Mouse (Mus musculus) layer of hippocampus, adult 9-11 months (tissue): ENCODE measurements at regions not wholly inside any gene's neighbourhood (a gene's known extent, or its start where the extent isn't known, plus 50 kb on each side); places are given as distances from the start of the nearest gene placed in this dataset.
A peak's percentile ranks its signal among the peaks of the same experiment; 100 is the strongest.

ENCODE experiments used
- DNase-seq: peaks from one replicate; pipeline ENCODE4 v3.0.0; 2022

DNA sequence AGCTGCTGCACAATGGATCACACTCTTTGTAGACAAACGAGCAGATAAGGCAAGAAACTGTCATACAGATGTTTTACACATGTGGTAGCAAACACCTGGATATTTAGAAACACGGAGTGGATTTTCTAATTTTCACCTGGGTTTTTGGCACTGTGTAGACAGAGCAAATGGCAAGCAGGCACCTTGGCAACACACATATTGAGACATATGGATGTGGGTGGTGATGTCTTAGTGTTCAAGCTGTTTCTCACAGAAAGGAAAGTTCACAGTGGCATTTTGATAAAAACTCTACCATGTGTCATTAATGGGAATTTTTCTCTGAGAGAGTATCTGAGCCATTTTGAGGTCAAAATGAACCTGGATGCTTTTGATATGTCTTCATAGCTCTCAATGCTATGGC is 417.9 kb upstream of the Megf9 start:
- peak; percentile 66 for DNase-seq

- no peak for DNase-seq
These were observed 405.4 kb upstream of the Megf9 start for GRCm38 (mm10) chr4:70940146-70940545.

DNA sequence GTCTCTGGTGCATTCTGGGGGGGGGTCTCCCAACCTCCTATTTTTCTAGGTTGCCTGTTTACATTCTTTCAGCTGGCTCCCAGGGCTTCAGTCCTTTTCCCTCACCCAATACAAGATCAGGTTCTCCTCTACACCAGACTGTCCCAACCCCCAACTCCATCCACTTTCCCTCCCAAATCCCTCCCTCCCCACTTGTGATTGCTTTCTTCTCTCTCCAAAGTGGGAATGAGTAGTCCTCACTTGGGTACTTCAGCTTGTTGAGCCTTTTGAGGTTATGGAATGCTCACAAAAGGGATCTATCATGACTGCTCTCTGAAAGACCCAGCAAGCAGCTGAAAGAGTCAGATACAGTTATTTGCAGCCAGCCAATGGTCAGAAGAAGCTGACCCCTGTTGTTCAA is 399.3 kb upstream of the Megf9 start:
- no peak for DNase-seq

DNA sequence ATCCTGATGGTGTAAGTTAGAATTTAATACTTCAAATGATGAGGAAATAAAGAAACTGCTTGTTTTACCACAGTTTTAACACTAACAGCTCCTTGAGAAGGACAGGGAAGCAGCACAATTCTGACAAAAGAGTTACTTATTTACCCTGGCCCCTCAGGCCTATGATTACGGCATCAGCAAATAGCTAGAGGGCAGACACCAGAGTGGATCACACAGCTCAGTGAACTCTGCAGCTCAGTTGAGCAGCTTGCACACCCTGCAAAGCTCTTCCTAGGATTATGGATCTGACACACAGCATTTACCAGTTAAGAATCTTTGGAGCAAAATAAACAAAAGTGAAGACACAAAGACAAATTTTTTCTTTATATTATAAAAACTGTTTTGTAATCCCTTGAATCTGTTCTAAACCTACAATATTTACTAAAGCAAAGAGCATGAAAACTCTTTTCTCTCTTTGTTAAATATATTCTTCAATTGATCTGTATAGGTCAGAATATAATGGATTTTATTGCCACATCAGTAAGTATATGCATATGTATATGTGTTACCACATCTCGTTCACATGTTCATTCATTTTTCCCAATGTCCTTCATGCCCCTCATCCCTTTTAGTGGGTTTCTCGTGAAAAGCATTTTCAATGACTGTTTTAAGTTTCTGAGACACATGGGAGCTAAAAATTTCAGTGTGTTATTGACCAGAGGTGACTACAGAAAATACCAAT is 387.3 kb upstream of the Megf9 start:
- DNase-seq = no peak

DNA sequence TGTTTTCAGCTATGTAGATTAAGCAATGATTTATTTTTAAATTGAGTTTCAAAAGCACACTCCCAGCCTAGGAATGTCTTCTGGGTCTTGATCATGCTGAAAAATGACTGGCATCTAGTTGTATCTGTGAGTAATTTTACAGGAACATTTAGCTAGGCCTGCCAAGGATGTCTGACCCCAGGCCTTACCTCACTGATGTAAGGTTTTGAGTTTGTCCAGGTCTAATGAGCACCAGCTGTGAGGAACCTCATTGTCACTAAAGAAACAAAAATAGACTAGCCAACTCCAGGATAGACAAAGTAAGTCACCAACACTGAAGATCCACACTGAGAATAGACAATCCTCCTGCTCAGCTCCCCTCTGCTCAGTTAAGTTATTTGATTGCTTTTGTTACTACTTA is 379.8 kb upstream of the Megf9 start:
- DNase-seq = no peak

DNA sequence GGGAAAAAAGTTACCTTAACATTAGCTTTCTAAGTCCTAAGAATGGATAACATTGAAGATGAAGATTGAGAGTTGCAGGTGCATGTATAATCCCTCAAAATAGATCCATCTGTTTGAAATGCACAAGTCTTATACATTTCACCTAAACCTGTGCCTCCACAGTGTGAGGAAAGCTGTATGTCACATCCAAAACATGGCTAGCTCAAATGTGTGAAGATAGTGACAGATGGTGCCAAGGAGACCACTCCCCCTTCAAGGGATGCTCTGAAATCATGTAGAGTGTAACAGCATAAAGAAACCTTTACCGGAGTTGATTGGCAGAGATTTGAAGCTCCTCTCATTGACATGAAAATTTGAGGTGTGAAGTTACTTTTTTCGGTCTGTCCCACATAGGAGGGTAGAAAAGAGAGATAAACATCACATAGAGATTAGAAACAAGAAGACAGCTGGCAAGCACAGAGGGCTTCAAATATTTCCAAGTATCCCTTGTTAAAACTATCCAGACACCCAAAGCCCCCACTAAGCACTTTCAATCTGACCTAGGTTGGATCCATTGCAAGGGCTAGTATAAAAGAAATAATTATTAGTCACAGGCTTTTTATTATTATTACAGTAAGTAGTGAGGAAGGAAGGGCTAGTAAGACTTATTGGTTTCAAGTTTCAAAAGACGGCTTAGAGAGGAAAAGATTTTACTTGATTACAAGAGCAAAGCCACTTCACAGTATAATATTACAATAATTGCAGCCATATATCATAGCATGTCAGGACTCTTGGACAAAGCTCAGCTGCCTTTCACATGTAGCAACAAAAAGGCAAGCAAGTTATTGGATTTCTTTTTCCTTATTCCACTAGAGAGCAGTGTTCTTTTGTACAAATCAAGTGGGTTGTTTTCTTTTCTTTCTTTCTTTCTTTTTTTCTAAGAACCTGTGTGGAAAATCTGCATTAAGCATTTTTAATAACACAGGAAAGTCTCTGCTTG is 372.3 kb upstream of the Megf9 start:
- no peak for DNase-seq
